Mouse (Mus musculus) right cerebral cortex, adult 18-20 months (tissue): ENCODE measurements around the gene Gpbp1l1.

Experiments used
- DNase-seq: peaks from one replicate; pipeline ENCODE4 v3.0.0; 2022; ENCODE audit warnings: mixed read lengths

Gpbp1l1 gene

GRCm38 (mm10) chr4:116557306-116558121 lies at the start of gene Gpbp1l1:
Gpbp1l1 (plus strand) TSS chr4:116557658.
- DNase-seq = peak; percentile 99

- no peak for DNase-seq
Measured at GRCm38 (mm10) chr4:116531109-116531508, 26.3 kb upstream of the Gpbp1l1 start.

DNA sequence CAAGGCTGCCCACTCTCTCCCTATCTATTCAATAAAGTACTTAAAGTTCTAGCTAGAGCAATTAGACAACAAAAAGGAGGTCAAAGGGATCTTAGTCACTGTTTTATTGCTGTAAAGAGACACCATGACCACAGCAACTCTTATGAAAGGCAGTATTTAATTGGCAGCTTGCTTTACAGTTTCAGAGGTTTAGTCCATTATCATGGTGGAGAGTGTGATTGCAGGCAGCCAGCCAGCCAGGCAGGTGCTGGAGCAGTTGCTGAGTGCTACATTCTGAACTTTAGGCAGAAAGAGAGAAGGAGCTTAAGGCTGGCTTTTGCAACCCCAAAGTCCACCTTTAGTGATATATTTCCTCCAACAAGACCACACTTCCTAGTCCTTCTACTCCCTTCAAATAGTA lies 21.1 kb upstream of the Gpbp1l1 start:
- no peak for DNase-seq

GRCm38 (mm10) chr4:116537737-116538136 lies 19.7 kb upstream of the Gpbp1l1 start:
- DNase-seq = no peak

- DNase-seq = no peak
Measured at GRCm38 (mm10) chr4:116550432-116550831, 7.0 kb upstream of the Gpbp1l1 start.

DNA sequence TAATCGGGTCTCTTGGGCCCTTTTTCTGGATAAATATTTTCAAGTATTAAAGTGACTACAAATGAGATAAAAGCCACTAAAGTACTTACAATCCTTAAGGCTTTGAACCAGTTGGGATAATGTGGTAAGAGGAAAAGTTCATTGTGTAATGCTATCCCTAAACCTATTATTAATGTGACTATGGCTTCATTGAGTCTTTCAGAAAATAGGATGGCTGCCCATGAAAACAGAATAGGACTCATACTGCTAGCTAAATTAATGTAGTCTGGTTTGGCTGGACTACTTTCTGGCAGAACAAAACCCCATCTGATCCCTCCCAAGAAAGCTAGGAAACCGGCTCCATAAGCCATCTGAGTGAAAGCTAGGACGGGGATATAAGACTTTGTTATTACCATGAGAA lies 4.4 kb upstream of the Gpbp1l1 start:
- no peak for DNase-seq

DNA sequence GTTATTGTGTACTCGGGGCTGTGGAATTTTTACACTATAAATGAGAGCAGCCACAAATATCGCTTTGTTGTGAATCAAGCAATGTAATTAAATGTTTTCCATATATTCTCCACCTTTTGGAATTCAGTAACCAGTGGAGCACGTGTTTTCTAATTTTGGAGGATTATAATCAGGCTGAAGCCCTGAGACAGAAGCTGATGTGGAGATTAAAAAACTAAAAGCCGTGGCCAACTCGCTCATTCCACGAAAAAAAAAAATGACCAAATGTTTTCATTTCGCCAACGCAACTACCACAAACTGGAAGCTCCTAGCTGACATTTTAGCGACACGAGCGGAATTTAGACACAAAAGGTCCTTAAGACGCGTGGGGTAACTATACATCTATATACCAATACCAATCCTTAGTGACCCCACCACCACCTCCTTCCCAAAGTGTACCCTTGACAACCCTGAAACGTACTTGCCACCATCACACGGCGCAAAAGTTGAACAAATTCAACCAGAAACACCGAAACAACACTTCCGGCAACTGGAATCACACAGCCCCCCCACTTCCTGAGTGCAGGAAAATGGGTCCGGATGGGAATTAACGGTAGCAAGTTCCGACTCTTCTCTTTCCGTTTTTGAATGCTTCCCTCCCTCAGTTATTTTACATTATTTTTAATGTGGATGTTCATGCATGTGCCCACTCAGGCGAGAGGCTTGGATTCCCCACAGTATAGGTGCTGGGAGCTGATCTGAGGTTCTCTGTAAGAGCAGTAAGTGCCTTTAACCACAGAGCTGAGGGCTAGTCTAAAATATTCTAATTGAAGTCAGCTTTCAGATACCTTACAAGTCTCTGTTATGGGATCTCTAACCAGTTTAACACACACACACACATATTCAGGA lies 1.8 kb upstream of the Gpbp1l1 start, which contains the start of gene Tmem69:
Gene Tmem69, minus strand, starts transcription at position 524 of the 888 bp plus-strand sequence.
- DNase-seq = peak; percentile 81

DNA sequence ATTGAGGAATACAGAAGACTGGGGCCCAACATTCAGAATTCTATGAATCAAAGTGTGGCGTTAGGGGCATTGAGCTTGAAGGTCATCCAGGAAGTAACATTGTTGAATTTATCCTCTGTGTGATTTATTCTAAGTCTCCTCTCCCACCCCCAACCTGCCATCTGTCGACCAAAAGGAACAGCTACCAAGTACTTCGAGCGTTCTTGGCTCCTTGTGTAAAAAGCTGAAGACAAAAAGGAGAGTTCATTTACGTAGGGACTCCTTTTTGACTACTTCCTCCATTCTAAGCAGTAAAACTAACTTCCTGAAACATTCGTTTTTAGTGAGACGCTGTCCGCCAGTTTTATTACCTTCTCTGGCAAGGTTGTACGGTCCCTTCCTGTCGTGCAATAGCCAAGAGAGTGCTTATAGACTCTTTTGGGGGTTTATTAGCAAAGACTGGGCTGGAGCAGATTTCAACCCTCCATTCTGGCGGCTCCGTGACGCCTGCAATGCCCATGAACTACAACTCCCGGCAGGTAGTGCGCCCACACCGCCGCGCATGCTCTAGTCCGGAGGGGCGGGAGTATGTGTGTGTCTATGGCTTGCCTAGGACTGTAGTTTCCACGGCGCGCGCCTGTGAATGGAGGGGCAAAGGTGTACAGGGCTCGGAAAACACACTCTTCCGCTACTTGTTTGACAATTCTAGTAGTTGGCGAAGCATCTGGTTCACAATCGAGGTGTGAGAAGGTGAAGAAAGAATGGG lies 725 bp upstream of the Gpbp1l1 start:
- peak; percentile 97 for DNase-seq

DNA sequence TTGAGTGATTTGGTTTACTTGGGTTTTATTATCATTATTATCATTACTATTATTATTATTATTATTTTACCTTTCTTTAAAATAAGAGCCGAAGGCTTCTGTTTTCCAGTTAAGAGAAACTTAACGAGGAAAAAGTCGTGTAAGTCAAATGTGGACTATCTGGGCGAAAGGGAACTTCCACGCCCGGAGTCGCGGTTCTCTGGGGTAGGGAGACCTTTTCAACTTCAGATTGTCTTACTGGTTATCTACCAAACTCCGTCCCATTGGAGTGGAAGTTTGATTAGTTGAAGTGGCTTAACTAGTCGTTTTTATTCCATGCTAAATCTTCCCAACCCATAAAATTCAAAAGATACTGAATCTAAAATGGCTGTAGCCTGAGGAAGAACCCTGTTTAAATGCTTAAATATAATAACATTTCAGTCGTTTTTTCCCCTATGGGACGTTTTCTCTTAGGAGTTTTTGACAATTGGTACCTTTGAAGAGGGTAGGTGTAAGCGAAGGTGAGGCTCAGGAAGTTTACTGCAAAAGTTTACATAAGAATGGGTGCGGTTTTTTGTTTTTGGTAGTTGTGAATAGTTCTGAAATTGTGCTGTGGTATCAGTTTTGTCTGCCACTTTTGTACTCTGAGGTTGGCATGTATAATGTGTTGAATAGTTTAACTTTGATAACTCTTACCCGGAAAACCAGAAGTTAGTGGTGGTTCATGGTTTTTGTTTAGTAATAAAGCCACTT lies 859 bp downstream of the Gpbp1l1 start:
- no peak for DNase-seq

- no peak for DNase-seq
Measured at GRCm38 (mm10) chr4:116595793-116596192, 38.3 kb downstream of the Gpbp1l1 start.

GRCm38 (mm10) chr4:116596379-116596778 lies 38.9 kb downstream of the Gpbp1l1 start, which contains the start of gene Ccdc17:
Ccdc17 (plus strand) TSS chr4:116596654.
- DNase-seq = no peak

DNA sequence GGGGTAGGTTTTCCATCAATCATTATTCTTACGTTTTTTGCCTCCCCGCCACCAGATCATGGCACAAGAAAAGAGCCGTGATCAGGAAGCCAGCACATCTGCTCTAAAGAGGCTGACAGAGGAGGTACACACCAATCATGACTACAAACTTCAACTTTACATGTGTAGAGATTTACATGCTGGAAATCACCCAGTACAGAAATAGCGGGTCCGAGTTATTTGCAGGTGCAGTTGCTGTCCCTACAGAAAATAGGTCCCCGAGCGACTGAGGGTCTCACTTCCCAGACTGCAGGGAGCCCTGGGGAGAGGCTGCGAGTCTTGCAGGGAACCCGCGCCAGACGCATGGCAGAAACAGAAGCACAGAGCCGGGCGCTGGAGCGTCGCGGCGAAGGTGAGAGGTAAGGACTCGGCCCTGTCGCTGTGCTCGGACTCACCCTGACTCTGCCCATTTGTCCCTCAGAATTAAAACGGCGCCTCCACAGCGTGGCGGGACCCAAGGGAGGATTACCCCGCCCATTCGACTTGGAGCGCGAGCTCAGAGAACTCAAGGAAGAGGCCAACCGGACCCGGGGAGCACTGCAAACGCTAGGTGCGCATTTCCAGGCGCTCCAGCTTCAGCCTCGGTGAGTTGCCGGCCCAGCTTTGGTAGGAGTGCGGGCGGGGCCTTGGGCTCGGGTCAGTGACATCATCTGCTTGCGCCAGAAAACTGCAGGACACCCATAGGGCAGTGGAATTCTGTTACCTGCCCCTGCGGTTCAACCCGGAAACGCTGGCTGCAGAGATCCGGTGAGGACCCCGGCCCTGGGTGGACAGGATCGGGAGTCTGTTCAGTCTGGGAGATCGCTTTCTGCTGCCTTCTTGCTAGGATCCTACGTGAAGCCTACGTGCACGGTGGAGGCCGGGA lies 39.8 kb downstream of the Gpbp1l1 start:
- peak; percentile 93 for DNase-seq

DNA sequence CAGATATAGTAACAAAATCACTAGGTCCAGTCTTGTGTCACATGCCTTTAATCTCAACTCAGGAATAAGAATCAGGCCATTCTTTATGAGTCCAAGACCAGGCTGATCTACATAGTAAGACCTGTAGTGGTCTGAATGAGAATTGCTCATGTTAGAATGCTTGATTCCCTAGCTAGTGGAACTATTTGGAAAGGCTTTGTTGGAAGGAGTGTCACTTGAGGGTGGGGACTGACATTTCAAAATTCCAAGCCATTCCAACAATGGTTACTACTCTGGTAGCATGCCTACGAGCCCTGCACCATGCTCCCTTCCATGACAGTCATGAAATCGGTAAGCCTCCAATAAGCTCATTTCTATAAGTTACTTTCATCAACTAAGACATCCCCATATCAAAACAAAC lies 55.2 kb downstream of the Gpbp1l1 start:
- DNase-seq = no peak

- no peak for DNase-seq
Measured at GRCm38 (mm10) chr4:116615237-116615636, 57.8 kb downstream of the Gpbp1l1 start.

DNA sequence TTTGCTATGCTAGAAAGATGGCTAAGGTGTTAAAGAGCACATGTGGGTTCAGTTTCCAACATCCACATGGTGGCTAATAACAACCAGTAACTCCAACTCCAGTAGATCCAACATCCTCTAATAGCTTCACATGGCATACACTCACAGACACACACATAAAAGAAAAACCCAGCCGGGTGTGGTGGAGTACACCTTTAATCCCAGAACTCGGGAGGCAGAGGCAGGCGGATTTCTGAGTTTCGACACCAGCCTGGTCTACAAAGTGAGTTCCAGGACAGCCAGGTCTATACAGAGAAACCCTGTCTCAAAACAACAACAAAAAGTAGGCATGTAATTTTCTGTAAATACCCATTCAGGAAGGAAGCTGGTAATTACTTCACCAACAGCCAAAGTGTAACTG lies 67.4 kb downstream of the Gpbp1l1 start:
- DNase-seq = no peak

- DNase-seq = peak; percentile 64
Measured at GRCm38 (mm10) chr4:116626658-116627358, 69.3 kb downstream of the Gpbp1l1 start.

DNA sequence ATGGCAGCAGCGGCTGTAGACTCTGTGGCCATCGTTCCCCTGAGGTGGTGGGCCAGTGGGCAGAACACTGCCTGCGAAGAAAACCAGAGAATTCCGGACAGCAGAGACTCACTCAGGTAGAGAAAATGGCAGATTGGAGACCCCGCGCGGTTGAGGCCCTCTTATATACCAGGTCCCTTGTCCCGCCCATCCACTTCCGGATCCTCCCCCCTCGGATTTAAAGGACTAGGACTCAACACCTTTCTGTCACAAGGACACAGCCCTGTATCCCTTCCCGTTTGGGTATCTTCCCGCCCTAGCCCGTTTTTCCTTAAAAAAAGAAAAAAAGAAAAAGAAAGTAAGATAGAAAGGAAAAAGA lies 69.9 kb downstream of the Gpbp1l1 start:
- DNase-seq = peak; percentile 88

DNA sequence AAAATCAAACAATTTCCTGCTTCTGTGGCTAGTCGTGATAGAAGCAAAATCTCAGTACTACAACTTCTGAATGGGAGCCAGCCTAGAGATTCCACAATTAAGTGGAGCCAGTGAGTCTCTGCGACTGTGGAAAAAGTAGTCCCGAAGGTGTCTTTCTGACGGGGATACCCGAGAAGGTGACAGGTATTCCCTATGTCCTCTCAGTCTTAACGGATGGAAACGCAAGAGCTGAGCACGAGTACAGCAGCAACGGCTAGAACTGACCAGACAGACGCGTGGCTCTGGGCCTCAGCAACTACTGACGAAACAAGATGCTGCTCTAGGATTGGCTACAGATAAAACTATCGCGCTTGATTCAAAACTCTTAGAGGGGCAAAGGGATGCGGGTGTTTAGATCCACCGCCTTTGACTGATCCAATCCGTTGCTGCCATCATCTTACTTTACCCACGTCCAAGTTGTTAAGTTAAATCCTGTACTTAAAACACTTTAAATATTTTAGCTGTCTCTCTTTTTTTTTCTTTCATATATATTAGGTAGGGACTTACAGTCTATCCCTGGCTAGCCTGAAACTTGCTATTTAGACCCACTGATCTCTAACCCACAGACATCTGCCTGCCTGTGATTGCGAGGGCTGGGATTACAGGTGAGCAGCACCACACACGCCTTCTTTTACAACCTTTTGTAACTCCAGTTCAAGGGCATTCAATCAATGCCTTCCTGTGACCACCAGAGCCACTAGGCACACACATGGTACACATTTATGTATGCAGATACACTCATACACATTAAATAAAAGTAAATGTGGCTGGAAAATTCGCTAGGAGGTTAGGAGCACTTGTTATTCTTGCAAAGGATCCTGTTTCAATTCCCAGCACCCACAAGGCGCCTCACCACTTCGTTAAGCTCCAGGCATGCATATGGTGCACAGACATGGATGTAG lies 70.5 kb downstream of the Gpbp1l1 start, which contains the start of gene Nasp:
Gene Nasp, minus strand, starts transcription at position 220 of the 941 bp plus-strand sequence.
- DNase-seq = peak; percentile 85

GRCm38 (mm10) chr4:116635197-116635596 lies 77.7 kb downstream of the Gpbp1l1 start:
- no peak for DNase-seq
